Mouse (Mus musculus) limb, embryonic 14.5 days (tissue): ENCODE results near the gene Cdk4. TPM values are rescaled to one million over a fixed set of nuclear protein-coding genes. Genes with fewer than 3 reads are reported as not detected.

Experiments
- ATAC-seq: fragments of 200-750 bp; cut with Nextera tagmentation; 2 replicates; pipeline ENCODE4 v1.8.0; 2017; ENCODE audit warnings: low read depth, moderate number of reproducible peaks, moderate TSS enrichment; ENCODE audit not compliant: low FRiP score
- DNase-seq: peaks from one replicate; pipeline ENCODE4 v3.0.0-alpha.2; 2015; ENCODE audit warnings: low spot score
- H3K27ac ChIP-seq: fragments of 300-500 bp; sonication (generic); replicated peaks from 2 replicates; pipeline ENCODE4 v1.5.1; 2014; ENCODE audit warnings: low read depth, mild to moderate bottlenecking, low read length, moderate library complexity, mixed read lengths
- H3K27me3 ChIP-seq: fragments of 300-500 bp; sonication (generic); 2 replicates; pipeline ENCODE4 v1.6.1; 2014; ENCODE audit warnings: low read length, mixed read lengths; ENCODE audit not compliant: control insufficient read depth, insufficient read depth
- H3K36me3 ChIP-seq: fragments of 300-500 bp; sonication (generic); 2 replicates; pipeline ENCODE4 v1.6.1; 2014; ENCODE audit warnings: mild to moderate bottlenecking, low read length, moderate library complexity, mixed read lengths; ENCODE audit not compliant: control insufficient read depth, insufficient read depth
- H3K4me1 ChIP-seq: fragments of 300-500 bp; sonication (generic); 2 replicates; pipeline ENCODE4 v1.6.1; 2014; ENCODE audit warnings: antibody characterized with exemption, low read length, mixed read lengths; ENCODE audit not compliant: control insufficient read depth, insufficient read depth
- H3K4me2 ChIP-seq: fragments of 300-500 bp; sonication (generic); replicated peaks from 2 replicates; pipeline ENCODE4 v1.6.1; 2014; ENCODE audit warnings: low read depth, mild to moderate bottlenecking, low read length, moderate library complexity; ENCODE audit not compliant: severe bottlenecking
- H3K4me3 ChIP-seq: fragments of 300-500 bp; sonication (generic); replicated peaks from 2 replicates; pipeline ENCODE4 v1.5.1; 2014; ENCODE audit warnings: low read length
- H3K9ac ChIP-seq: fragments of 300-500 bp; sonication (generic); 2 replicates; pipeline ENCODE4 v1.6.1; 2014; ENCODE audit warnings: mild to moderate bottlenecking, low read depth, low read length, moderate library complexity; ENCODE audit not compliant: severe bottlenecking
- H3K9me3 ChIP-seq: fragments of 300-500 bp; sonication (generic); 2 replicates; pipeline ENCODE4 v1.6.1; 2016; ENCODE audit warnings: low read length; ENCODE audit not compliant: control insufficient read depth
- POLR2A ChIP-seq: fragments of 200-500 bp; IDR thresholded peaks from 2 replicates; pipeline ENCODE4 v1.8.0; 2012; ENCODE audit warnings: inconsistent platforms, mild to moderate bottlenecking, moderate library complexity, borderline replicate concordance; ENCODE audit not compliant: insufficient read depth, insufficient read length; ENCODE audit errors: extremely low read depth
- WGBS: fragments of 180-500 bp; shearing (Covaris S2); extraction: QIAGEN DNeasy Blood & Tissue Kit; methylation state at CpG from one replicate; pipeline ENCODE4 v1.1.7; 2014; 5-methylcytosine and 5-hydroxymethylcytosine counted together
- polyA plus RNA-seq, 2 experiments: library from polyadenylated mRNA; depleted of rRNA in 1 of 2; stranded (reverse) in 1 of 2; unstranded in 1 of 2; fragments of >200 nt; fragmentation: Nextera tagmentation in 1 of 2; extraction: Ambion mirVana in 1 of 2; gene quantifications; 2 replicates each; pipeline versions ENCODE4 v1.2.1 to v1.2.3; 2012 to 2014

Cdk4 gene
- polyA plus RNA-seq, 2 experiments, result 1,227 to 1,659 TPM

DNA sequence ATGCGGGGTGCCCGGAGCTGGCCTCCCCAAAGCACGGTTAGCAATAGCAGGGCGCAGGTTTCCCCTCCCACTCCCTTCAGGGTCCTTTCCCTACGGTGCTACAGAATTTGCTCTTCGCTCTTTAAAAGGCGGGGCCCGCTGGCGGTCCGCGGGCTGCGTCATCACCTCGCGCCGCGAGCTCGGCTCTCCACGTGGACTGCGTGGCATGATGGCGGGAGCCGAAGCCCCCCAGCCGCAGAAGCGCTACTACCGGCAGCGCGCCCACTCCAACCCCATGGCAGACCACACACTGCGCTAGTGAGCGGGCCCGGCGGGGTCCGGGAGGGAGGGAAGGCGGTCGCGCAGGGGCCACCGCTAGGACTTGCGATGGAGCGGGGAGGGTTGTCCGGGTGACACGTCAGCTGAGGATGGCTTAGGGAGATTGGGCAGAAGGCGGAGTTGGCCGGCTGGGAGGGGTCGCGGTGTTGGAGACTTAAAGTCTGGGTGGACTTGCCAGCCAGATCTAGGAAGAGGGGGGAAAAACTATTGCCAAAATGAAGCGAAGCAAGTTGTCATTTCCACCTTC, 21.5 kb upstream of the Cdk4 start:
- Histone ChIP-seq H3K4me1 (peaks cover 12% of the 10 kb centered on the region), H3K9me3 (no peaks in the 10 kb centered on the region), H3K4me3 (peak overlapping the region; percentile 87), H3K4me2 (peak overlapping the region; percentile 94), H3K27me3 (no peaks in the 10 kb centered on the region), H3K9ac (peak overlapping the region; percentile 76), H3K36me3 (peaks cover 22% of the 10 kb centered on the region), H3K27ac (peak overlapping the region; percentile 81)
- ATAC-seq, result peak; percentile 89
- peak; percentile 75; the same call in 1 of the 2 replicates for TF ChIP-seq POLR2A
- DNase-seq, result peak; percentile 89
- WGBS, result under 1% methylated on average over 41 of the region's 44 CpGs

GRCm38 (mm10) chr10:127042468-127043115, 20.7 kb upstream of the Cdk4 start:
- H3K4me1 ChIP-seq, result peaks cover 12% of the 10 kb centered on the region
- H3K27me3 ChIP-seq, result peaks cover 3% of the 10 kb centered on the region
- H3K36me3 ChIP-seq, result peaks cover 22% of the 10 kb centered on the region
- no peak for TF ChIP-seq POLR2A
- DNase-seq (no peak), ATAC-seq (no peak)
- H3K9me3 ChIP-seq, result no peaks in the 10 kb centered on the region
- peak overlapping the region; percentile 94 for H3K4me2 ChIP-seq
- peak overlapping the region; percentile 61; the same call in 1 of the 2 replicates for H3K27ac ChIP-seq
- peak overlapping the region; percentile 76 for H3K9ac ChIP-seq
- WGBS, result 15% methylated on average over 5 of the region's 5 CpGs
- H3K4me3 ChIP-seq, result peak overlapping the region; percentile 87

- peaks cover 9% of the 10 kb centered on the region for H3K27me3 ChIP-seq
- H3K27ac ChIP-seq, result no peak overlapping the region
- no peak for ATAC-seq
- TF ChIP-seq POLR2A, result no peak
- 92% methylated on average over 6 of the region's 6 CpGs for WGBS
- no peak for DNase-seq
- no peaks in the 10 kb centered on the region for H3K9me3 ChIP-seq
- H3K9ac ChIP-seq, result no peak overlapping the region
- peak overlapping the region; percentile 94; the same call in 1 of the 2 replicates for H3K4me2 ChIP-seq
- H3K4me1 ChIP-seq, result peaks cover 12% of the 10 kb centered on the region
- H3K36me3 ChIP-seq, result peaks cover 22% of the 10 kb centered on the region
- no peak overlapping the region for H3K4me3 ChIP-seq
Measured at GRCm38 (mm10) chr10:127043187-127043586, 20.1 kb upstream of the Cdk4 start.

DNA sequence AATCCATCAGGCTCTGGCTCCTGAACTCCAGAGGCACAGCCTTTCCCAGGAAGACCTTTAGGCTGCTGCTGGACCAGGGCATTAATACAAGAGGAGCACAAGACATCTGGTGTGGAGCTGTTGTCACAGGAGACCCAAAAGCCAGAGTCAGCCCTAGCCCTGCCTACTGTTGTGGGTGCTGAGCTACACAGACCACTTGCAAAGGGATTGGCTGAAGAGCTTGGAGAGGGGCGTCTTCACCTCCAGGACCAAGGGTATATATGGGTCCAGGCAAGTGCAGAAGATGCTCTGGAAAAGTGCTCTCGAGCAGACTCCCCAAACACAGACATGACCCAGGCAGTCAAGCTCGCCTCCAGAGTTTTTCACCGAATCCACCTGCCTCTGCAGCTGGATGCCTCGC, 15.4 kb upstream of the Cdk4 start, which contains the start of gene Cyp27b1:
Gene Cyp27b1 (plus strand): TSS at position 297 of the 400 bp plus-strand sequence.
- WGBS, result 32% methylated on average over 5 of the region's 5 CpGs
- H3K9me3 ChIP-seq, result no peaks in the 10 kb centered on the region
- ATAC-seq (no peak), DNase-seq (no peak)
- no peak within 1 kb of the TSS for H3K9ac ChIP-seq
- H3K36me3 ChIP-seq, result peaks cover 22% of the 10 kb centered on the region
- H3K4me3 ChIP-seq, result peak within 1 kb of the TSS; percentile 9; the same call in 1 of the 2 replicates
- H3K4me1 ChIP-seq, result peaks cover 3% of the 10 kb centered on the region; the same call in 1 of the 2 replicates
- TF ChIP-seq POLR2A, result no peak
- no peak within 1 kb of the TSS for H3K27ac ChIP-seq
- H3K4me2 ChIP-seq, result peak within 1 kb of the TSS; percentile 13
- H3K27me3 ChIP-seq, result peaks cover 43% of the 10 kb centered on the region

GRCm38 (mm10) chr10:127048608-127049394, 14.5 kb upstream of the Cdk4 start:
- DNase-seq (no peak), ATAC-seq (no peak)
- no peak for TF ChIP-seq POLR2A
- Histone ChIP-seq H3K36me3 (peaks cover 17% of the 10 kb centered on the region), H3K4me2 (peak overlapping the region; percentile 13), H3K9ac (no peak overlapping the region), H3K4me3 (peak overlapping the region; percentile 9), H3K9me3 (no peaks in the 10 kb centered on the region), H3K27ac (no peak overlapping the region), H3K4me1 (peaks cover 3% of the 10 kb centered on the region; the same call in 1 of the 2 replicates), H3K27me3 (peaks cover 43% of the 10 kb centered on the region)
- 5% methylated on average over 35 of the region's 35 CpGs for WGBS
